Mouse (Mus musculus): ENCODE results near the gene Dennd1a.

- TF ChIP-seq CTCF (conservative IDR thresholded peaks at IDR 0.05; ENCODE audit: insufficient read depth, insufficient read length, low read depth, low read length) = no peak
- no peak for TF ChIP-seq POLR2A (IDR thresholded peaks at IDR 0.05; ENCODE audit: low read depth, low read length)
Measured at GRCm38 (mm10) chr2:38280376-38280775, 6.8 kb downstream of the Dennd1a start.
